Mouse (Mus musculus) CH12.LX (cell line): ENCODE data around the gene Smox. TPM values are rescaled to one million over a fixed set of nuclear protein-coding genes. Genes with fewer than 3 reads are reported as not detected.

ENCODE experiments used
- DNase-seq: peaks from one replicate; pipeline ENCODE4 v3.0.0-alpha.2; 2013; ENCODE audit errors: extremely low read depth
- H3K27ac ChIP-seq: 2 replicates; pipeline ENCODE4 v1.5.1; 2012; ENCODE audit warnings: low read depth, mild to moderate bottlenecking, control low read depth, moderate library complexity; ENCODE audit not compliant: insufficient read depth
- H3K27me3 ChIP-seq: replicated peaks from 2 replicates; pipeline ENCODE3; 2012; ENCODE audit warnings: inconsistent platforms
- H3K36me3 ChIP-seq, 2 experiments: replicated peaks in 1 of 2; 2 replicates each; pipeline versions ENCODE3 to v1.6.1; 2012; ENCODE audit warnings: inconsistent platforms in 1 of 2, low read length in 1 of 2, mild to moderate bottlenecking in 1 of 2, mixed read lengths in 1 of 2, moderate library complexity in 1 of 2; ENCODE audit not compliant: control insufficient read depth in 1 of 2, insufficient read depth in 1 of 2
- H3K4me1 ChIP-seq, 2 experiments: 2 replicates each; pipeline ENCODE4 v1.6.1; 2012; ENCODE audit warnings: inconsistent platforms in 1 of 2, moderate library complexity in 1 of 2; ENCODE audit not compliant: insufficient read depth in 2 of 2, control insufficient read depth in 1 of 2
- H3K4me2 ChIP-seq: 2 replicates; pipeline ENCODE4 v1.6.1; 2012; ENCODE audit warnings: low read depth, mild to moderate bottlenecking, control low read depth; ENCODE audit not compliant: poor library complexity, insufficient read depth, severe bottlenecking
- H3K4me3 ChIP-seq, 3 experiments: fragments of 150-350 bp in 1 of 3; sonication (generic) in 1 of 3; replicated peaks in 1 of 3; 2 replicates each; pipeline versions ENCODE3 to v1.5.1; 2011 to 2012; ENCODE audit warnings: low read depth in 2 of 3, low read length in 2 of 3, mild to moderate bottlenecking in 2 of 3, moderate library complexity in 2 of 3, control low read depth in 1 of 3, improper control_type of control experiment in 1 of 3, inconsistent platforms in 1 of 3, mixed read lengths in 1 of 3; ENCODE audit not compliant: poor library complexity in 1 of 3
- H3K79me2 ChIP-seq: replicated peaks from 2 replicates; pipeline ENCODE4 v1.6.1; 2012; ENCODE audit warnings: mild to moderate bottlenecking, moderate library complexity; ENCODE audit not compliant: control insufficient read depth, poor library complexity, insufficient read depth, severe bottlenecking; ENCODE audit errors: extremely low read depth
- H3K9ac ChIP-seq: 2 replicates; pipeline ENCODE4 v1.6.1; 2012; ENCODE audit warnings: low read depth, mild to moderate bottlenecking, control low read depth, moderate library complexity; ENCODE audit not compliant: insufficient read depth
- H3K9me3 ChIP-seq: replicated peaks from 2 replicates; pipeline ENCODE3; 2012; ENCODE audit warnings: low read length, inconsistent platforms, mixed read lengths
- BHLHE40 ChIP-seq: IDR thresholded peaks from 2 replicates; pipeline ENCODE4 v1.6.1; 2011; ENCODE audit warnings: mild to moderate bottlenecking, low read depth, low read length, improper control_type of control experiment
- CHD2 ChIP-seq: IDR thresholded peaks from 2 replicates; pipeline ENCODE4 v1.6.1; 2011; ENCODE audit warnings: low read length, improper control_type of control experiment
- ELF1 ChIP-seq: IDR thresholded peaks from 2 replicates; pipeline ENCODE4 v1.6.1; 2014; ENCODE audit warnings: low read depth, mild to moderate bottlenecking, inconsistent platforms, low read length, improper control_type of control experiment
- EP300 ChIP-seq: IDR thresholded peaks from 2 replicates; pipeline ENCODE4 v1.6.1; 2011; ENCODE audit warnings: low read length, improper control_type of control experiment
- ETS1 ChIP-seq: conservative IDR thresholded peaks from 2 replicates; pipeline ENCODE4 v1.6.1; 2012; ENCODE audit warnings: low read depth, mild to moderate bottlenecking, inconsistent platforms, low read length, improper control_type of control experiment, moderate library complexity
- GABPA ChIP-seq: IDR thresholded peaks from 2 replicates; pipeline ENCODE4 v1.6.1; 2012; ENCODE audit warnings: low read depth, low read length, improper control_type of control experiment, inconsistent platforms; ENCODE audit not compliant: insufficient replicate concordance
- JUND ChIP-seq: conservative IDR thresholded peaks from 2 replicates; pipeline ENCODE4 v1.6.1; 2011; ENCODE audit warnings: low read depth, low read length, improper control_type of control experiment
- KAT2A ChIP-seq: IDR thresholded peaks from 2 replicates; pipeline ENCODE4 v1.6.1; 2012; ENCODE audit warnings: low read length, improper control_type of control experiment, inconsistent platforms; ENCODE audit not compliant: insufficient replicate concordance
- MAFK ChIP-seq: IDR thresholded peaks from 2 replicates; pipeline ENCODE4 v1.6.1; 2011; ENCODE audit warnings: low read length, improper control_type of control experiment; ENCODE audit not compliant: insufficient replicate concordance
- MAZ ChIP-seq: IDR thresholded peaks from 2 replicates; pipeline ENCODE4 v1.6.1; 2012; ENCODE audit warnings: low read depth, mild to moderate bottlenecking, inconsistent platforms, low read length, improper control_type of control experiment, moderate library complexity
- NELFE ChIP-seq: IDR thresholded peaks from 2 replicates; pipeline ENCODE4 v1.6.1; 2011; ENCODE audit warnings: low read depth, low read length, improper control_type of control experiment
- NRF1 ChIP-seq: IDR thresholded peaks from 2 replicates; pipeline ENCODE4 v1.6.1; 2014; ENCODE audit warnings: low read depth, mild to moderate bottlenecking, inconsistent platforms, low read length, improper control_type of control experiment, moderate library complexity
- POLR2AphosphoS2 ChIP-seq: IDR thresholded peaks from 2 replicates; pipeline ENCODE4 v1.6.1; 2011; ENCODE audit warnings: low read depth, low read length, improper control_type of control experiment
- RCOR1 ChIP-seq: conservative IDR thresholded peaks from 2 replicates; pipeline ENCODE4 v1.6.1; 2012; ENCODE audit warnings: low read depth, mild to moderate bottlenecking, inconsistent platforms, low read length, improper control_type of control experiment
- SIN3A ChIP-seq: IDR thresholded peaks from 2 replicates; pipeline ENCODE4 v1.6.1; 2012; ENCODE audit warnings: low read length, improper control_type of control experiment, inconsistent platforms
- TBP ChIP-seq: conservative IDR thresholded peaks from 2 replicates; pipeline ENCODE4 v1.6.1; 2011; ENCODE audit warnings: low read depth, low read length, improper control_type of control experiment
- TCF12 ChIP-seq: IDR thresholded peaks from 2 replicates; pipeline ENCODE4 v1.6.1; 2014; ENCODE audit warnings: low read depth, mild to moderate bottlenecking, inconsistent platforms, low read length, improper control_type of control experiment
- USF1 ChIP-seq: IDR thresholded peaks from 2 replicates; pipeline ENCODE4 v1.6.1; 2014; ENCODE audit warnings: low read depth, mild to moderate bottlenecking, inconsistent platforms, low read length, improper control_type of control experiment
- ZC3H11A ChIP-seq: IDR thresholded peaks from 2 replicates; pipeline ENCODE4 v1.6.1; 2012; ENCODE audit warnings: low read depth, mild to moderate bottlenecking, inconsistent platforms, low read length, improper control_type of control experiment
- ZNF384 ChIP-seq: IDR thresholded peaks from 2 replicates; pipeline ENCODE4 v1.6.1; 2012; ENCODE audit warnings: low read depth, low read length, improper control_type of control experiment, inconsistent platforms
- dilution Hi-C: fragments of 300-500 bp; cut with MboI; formaldehyde crosslinking; loops from 2 replicates; pipeline ENCODE4 v1.14.3; 2020; ENCODE audit warnings: low sequenced_read_pairs; ENCODE audit not compliant: extremely low pct_unique_long_range_greater_than_20kb, extremely low pct_ligation_motif_present
- in situ Hi-C: fragments of 300-500 bp; cut with MboI; formaldehyde crosslinking; loops from 3 replicates; pipeline ENCODE4 v1.14.3; 2019; ENCODE audit warnings: low sequenced_read_pairs, low pct_ligation_motif_present, low pct_unique_long_range_greater_than_20kb, mixed read lengths
- polyA plus RNA-seq: library from polyadenylated mRNA; unstranded; fragments of >175 nt; gene quantifications from 2 replicates; pipeline ENCODE4 v1.2.1, GENCODE M21; 2012; ENCODE audit warnings: low read depth; ENCODE audit not compliant: insufficient read length
- total RNA-seq, 2 experiments: library from RNA; depleted of rRNA; stranded (reverse); fragments of 300-350 nt in 1 of 2; fragments of >200 nt in 1 of 2; gene quantifications; 2 replicates each; pipeline ENCODE4 v1.2.3; 2012 to 2014

Smox gene
- total and polyA plus RNA-seq, 3 experiments = 3.3 to 7.6 (median 4.4) TPM

- Histone ChIP-seq H3K4me3 (no peak overlapping the region), H3K9me3 (no peaks in the 10 kb centered on the region), H3K4me1 (peaks cover 0 to 4% of the 10 kb centered on the region in 2 experiments; a peak in 3 of 4 replicates), H3K36me3 (no peaks in the 10 kb centered on the region), H3K9ac (no peak overlapping the region), H3K4me2 (no peak overlapping the region), H3K27me3 (peaks cover 3% of the 10 kb centered on the region), H3K79me2 (no peaks in the 10 kb centered on the region), H3K27ac (no peak overlapping the region)
- in situ Hi-C loops = no loop called here
- no peak for TF ChIP-seq MAZ
- TF ChIP-seq NRF1 = no peak
- TF ChIP-seq EP300 = no peak
- TF ChIP-seq USF1 = no peak
- no peak for TF ChIP-seq CHD2
- no peak for TF ChIP-seq ETS1
- DNase-seq = no peak
- dilution Hi-C loops = no loop called here
These were observed 6.2 kb upstream of the Smox start for GRCm38 (mm10) chr2:131485126-131485525.

- Histone ChIP-seq H3K9me3 (no peaks in the 10 kb centered on the region), H3K4me2 (no peak overlapping the region), H3K4me3 (no peak overlapping the region), H3K4me1 (peaks cover 0 to 2% of the 10 kb centered on the region in 2 experiments; a peak in 2 of 4 replicates), H3K27ac (no peak overlapping the region), H3K79me2 (no peaks in the 10 kb centered on the region), H3K9ac (no peak overlapping the region), H3K36me3 (no peaks in the 10 kb centered on the region), H3K27me3 (peaks cover 5% of the 10 kb centered on the region)
- in situ Hi-C loops (no loop called here), dilution Hi-C loops (no loop called here)
- TF ChIP-seq EP300 (no peak), TBP (no peak), MAZ (no peak), ELF1 (no peak), NELFE (no peak), JUND (no peak), ZNF384 (no peak), GABPA (no peak), KAT2A (no peak), RCOR1 (no peak), TCF12 (no peak), POLR2AphosphoS2 (no peak), SIN3A (no peak), BHLHE40 (no peak), ZC3H11A (no peak), MAFK (no peak)
- DNase-seq = no peak
These were observed 5.2 kb upstream of the Smox start for GRCm38 (mm10) chr2:131486046-131486445.
